Mouse (Mus musculus) urinary bladder, postnatal 25 days (tissue): Measurements from ENCODE around the gene Stk40.
"Not testable (repeated sequence)": the region's sequence is repeated elsewhere in the genome, so short reads cannot be mapped to it uniquely, and the experiment has no call there.

Experiments
- DNase-seq: peaks from one replicate; pipeline ENCODE4 v3.0.0; 2022; ENCODE audit warnings: low spot score

Stk40 gene

GRCm38 (mm10) chr4:126155183-126155582 lies 51.4 kb downstream of the Stk40 start:
- DNase-seq: no peak

GRCm38 (mm10) chr4:126155869-126156268 lies 52.1 kb downstream of the Stk40 start:
- DNase-seq: no peak

GRCm38 (mm10) chr4:126156617-126157016 lies 52.9 kb downstream of the Stk40 start:
- DNase-seq: no peak

- no peak for DNase-seq
Measured at GRCm38 (mm10) chr4:126157562-126157961, 53.8 kb downstream of the Stk40 start.

- DNase-seq: no peak
Measured at GRCm38 (mm10) chr4:126159455-126159854, 55.7 kb downstream of the Stk40 start.

- no peak for DNase-seq
Measured at GRCm38 (mm10) chr4:126160981-126161380, 57.2 kb downstream of the Stk40 start.

GRCm38 (mm10) chr4:126161456-126161855 lies 57.7 kb downstream of the Stk40 start:
- no peak for DNase-seq

- DNase-seq: no peak
Measured at GRCm38 (mm10) chr4:126161986-126162385, 58.2 kb downstream of the Stk40 start.

GRCm38 (mm10) chr4:126162544-126163066 lies 58.8 kb downstream of the Stk40 start:
- peak; percentile 87 for DNase-seq

GRCm38 (mm10) chr4:126163067-126163659 lies 59.4 kb downstream of the Stk40 start, which contains the start of gene Sh3d21:
Sh3d21 (minus strand) TSS chr4:126163491.
- DNase-seq: peak; percentile 38

- DNase-seq: no peak
Measured at GRCm38 (mm10) chr4:126163685-126164084, 59.9 kb downstream of the Stk40 start.

- DNase-seq: not testable (repeated sequence)
Measured at GRCm38 (mm10) chr4:126165092-126165491, 61.3 kb downstream of the Stk40 start.

- no peak for DNase-seq
Measured at GRCm38 (mm10) chr4:126166084-126166483, 62.3 kb downstream of the Stk40 start.

- no peak for DNase-seq
Measured at GRCm38 (mm10) chr4:126168851-126169250, 65.1 kb downstream of the Stk40 start.

GRCm38 (mm10) chr4:126170737-126171136 lies 67.0 kb downstream of the Stk40 start:
- not testable (repeated sequence) for DNase-seq

GRCm38 (mm10) chr4:126173800-126174199 lies 70.0 kb downstream of the Stk40 start:
- DNase-seq: no peak

- DNase-seq: not testable (repeated sequence)
Measured at GRCm38 (mm10) chr4:126175980-126176379, 72.2 kb downstream of the Stk40 start.

- DNase-seq: no peak
Measured at GRCm38 (mm10) chr4:126181170-126181957, 77.6 kb downstream of the Stk40 start.

- no peak for DNase-seq
Measured at GRCm38 (mm10) chr4:126183034-126183433, 79.3 kb downstream of the Stk40 start.

- no peak for DNase-seq
Measured at GRCm38 (mm10) chr4:126187096-126187495, 83.3 kb downstream of the Stk40 start.
